Mouse (Mus musculus): ENCODE data around the gene Gtf2h4.

DNA sequence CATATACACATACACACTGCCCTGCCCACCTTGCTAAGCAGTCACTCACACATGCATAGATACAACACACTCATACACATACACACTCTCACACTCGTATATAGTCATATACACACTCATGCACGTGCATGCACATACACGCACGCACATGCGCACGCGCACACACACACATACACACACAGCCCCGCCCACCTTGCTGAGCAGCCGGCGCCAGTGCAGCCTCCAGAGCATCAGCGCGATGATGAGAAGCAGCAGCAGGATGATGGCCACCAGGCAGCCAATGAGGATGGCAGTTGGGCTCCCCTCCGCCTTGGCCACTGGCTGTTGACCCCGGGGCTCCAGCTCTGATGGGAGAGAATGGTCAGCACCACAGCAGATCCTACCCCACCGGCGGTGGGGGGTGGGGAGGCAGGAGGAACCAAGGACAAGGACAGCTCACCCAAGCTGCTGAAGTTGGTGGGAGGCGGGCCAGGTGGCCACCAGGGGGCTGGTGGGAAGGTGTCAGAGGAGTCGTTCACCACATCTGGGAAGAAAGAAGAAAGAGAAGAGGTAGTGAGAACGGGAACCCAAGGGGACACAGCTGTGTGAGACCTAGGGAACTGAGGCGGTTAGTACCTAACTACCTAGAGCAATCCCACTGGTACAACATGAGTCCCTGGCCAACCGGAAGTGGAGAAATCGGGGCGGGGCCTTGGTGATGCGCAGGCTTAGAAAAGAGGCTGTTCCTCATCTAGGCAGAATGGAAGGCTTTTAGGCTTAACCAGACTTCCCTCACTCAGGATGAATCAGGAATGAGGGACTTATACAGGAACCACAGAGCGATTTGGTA lies 15.0 kb upstream of the Gtf2h4 start:
- no peak for TF ChIP-seq POLR2A (IDR thresholded peaks at IDR 0.05; ENCODE audit: low read depth, low read length)
- TF ChIP-seq CTCF (IDR thresholded peaks at IDR 0.05; ENCODE audit: extremely low read depth, insufficient read depth, insufficient read length, insufficient replicate concordance): no peak
